Mouse (Mus musculus) c-Kit-positive CD71-positive TER-119-positive erythroid progenitor cells, embryonic 14.5 days (primary cell): Measurements from ENCODE around the gene Ano2.

Source experiments
- DNase-seq: peaks from one replicate; pipeline ENCODE4 v3.0.0-alpha.2; 2013; ENCODE audit warnings: low spot score

Ano2 gene

GRCm38 (mm10) chr6:125914446-125914845, 224.2 kb downstream of the Ano2 start:
- DNase-seq, result no peak

DNA sequence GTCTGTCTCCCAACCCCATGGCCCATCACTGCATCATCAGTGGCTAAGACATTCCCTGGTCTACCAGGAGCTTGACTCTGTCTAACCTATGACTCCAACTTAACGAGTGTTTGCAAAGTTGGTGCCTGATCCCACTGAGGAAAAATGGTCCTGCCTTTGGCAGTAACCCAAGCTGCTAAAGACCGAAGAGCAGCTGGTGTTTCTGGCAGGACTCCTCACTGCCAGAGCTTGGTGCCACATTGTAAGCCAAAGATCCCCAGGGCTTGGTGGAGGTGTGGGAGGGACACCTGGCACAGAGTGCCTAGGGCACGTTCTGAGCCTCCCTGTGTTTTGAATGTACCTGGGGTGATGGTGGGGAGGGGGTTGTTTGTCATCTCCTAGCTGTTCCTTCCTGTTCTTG, 232.5 kb downstream of the Ano2 start:
- DNase-seq, result no peak

DNA sequence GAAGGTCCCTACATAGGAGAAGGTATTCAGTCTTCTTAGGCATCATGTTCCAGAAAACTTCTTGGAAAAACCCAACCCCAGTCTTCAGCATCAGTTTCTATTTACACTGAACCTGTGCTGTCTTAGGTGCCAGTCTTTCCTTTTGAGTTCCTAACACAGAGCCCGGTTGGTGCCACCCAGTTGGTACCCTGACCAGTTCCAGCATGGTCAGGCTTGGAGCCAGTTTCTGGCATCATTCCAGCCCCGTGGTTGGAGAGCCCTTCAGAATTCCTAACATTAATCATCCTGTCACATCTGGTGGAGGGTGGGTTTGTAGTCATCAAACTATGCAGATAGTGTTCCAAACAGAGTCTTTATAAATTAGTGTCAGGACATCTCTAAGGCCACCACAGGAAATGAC, 234.8 kb downstream of the Ano2 start:
- no peak for DNase-seq

DNA sequence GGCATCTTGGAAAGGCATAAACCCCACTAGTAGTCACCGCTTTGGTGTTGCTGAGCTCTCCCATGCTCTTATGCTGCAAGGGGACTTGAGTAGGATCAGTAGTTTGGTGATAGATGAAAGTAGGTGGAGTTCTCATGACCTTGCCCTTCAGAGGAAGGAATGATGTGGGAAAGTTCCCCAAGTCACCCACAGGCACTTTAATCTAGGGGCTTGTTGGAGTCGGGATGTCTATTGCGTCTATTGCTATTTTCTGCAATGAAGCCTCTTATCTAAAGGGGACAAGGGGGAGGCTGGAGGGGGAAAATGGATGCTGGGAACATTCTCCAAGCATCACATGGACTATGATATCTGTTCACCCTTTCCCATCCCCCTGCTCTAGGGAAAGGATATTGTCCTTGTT, 235.6 kb downstream of the Ano2 start:
- no peak for DNase-seq

DNA sequence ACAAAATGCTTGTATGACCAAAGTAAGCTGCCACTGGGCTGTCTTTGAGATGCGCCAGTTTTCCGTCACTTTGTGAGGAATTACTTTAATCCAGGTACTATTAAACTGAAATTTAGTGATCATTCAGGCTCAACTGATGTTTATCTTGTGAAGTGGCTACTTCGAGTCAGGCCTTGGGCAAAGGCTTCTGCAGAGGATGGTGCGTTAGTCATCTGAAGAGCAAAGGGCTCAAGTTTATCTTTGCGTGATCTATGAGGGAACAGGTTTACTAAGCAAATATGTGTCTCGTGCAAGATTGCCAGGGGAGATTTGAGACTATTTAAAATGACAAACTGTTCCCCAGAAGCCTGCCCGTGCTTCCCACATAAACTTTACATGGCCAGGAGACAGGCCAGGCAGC, 241.7 kb downstream of the Ano2 start:
- no peak for DNase-seq

DNA sequence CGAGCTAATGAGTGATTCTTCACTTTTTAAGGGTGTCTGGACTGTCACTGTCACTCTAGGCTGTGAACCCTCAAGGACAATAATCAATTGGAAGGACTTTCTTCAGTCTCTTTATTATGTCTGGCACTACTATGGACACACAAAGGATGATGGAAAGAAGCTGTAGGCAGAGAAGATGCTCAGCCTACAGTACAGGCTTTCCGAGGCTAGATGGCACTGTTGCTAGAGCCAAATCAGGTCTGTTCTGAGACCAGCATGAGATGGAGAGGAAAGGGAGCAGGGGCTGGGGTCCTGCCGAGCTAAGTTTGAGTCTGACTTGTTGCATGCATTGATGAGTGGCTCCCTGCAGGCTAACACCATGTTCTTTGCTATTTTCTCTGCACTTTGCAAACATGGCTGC, 264.7 kb downstream of the Ano2 start:
- no peak for DNase-seq

DNA sequence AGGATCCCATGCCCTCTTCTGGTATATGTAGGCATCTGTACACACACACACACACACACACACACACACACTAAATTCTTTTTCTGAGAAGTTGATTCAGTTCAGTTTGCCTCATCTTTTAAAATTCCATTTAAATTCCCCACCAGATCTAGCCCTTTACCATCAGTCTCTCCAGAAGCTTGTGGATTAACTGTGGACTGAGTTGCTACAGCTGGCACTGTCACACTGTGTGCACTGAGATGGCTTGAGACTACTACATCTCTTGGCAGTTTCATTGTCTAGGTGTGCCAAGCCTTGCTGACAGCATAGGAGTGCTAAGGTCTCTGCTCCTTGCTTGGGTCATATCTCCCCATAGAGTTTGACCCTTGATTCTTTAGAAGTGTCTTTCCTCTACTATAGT, 283.3 kb downstream of the Ano2 start:
- DNase-seq, result no peak

DNA sequence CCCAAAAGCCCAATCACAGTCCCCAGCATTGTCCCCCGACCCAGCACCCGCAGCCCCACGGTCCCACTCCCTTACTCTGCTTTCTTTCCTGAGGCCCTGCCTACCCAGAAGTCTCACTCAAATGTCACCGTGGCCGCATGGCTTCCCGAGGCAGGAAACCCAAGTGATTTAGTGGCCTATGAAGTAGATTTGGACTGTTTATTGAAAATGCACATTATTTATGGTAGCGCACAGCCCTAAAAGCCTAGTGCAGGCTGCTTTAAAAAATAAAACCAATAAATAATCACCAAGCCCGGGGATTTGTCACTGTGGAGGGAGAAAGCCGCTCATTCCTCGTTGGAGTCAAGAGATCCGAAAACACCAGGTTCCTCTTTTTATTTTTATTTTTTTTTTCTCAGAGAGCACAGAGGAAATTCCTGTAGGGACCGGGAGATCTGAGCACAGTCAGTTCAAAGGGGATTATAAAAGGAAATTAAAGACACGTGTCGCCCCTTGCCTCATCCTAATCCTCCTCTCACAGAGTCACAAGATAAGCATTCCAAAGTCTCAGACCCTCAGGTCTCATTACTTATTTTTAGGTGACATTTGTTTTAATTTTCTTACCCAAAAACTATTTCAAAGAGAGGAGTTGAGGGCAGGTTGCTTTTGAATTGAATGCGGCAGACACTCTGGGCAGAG, 285.7 kb downstream of the Ano2 start:
- no peak for DNase-seq

DNA sequence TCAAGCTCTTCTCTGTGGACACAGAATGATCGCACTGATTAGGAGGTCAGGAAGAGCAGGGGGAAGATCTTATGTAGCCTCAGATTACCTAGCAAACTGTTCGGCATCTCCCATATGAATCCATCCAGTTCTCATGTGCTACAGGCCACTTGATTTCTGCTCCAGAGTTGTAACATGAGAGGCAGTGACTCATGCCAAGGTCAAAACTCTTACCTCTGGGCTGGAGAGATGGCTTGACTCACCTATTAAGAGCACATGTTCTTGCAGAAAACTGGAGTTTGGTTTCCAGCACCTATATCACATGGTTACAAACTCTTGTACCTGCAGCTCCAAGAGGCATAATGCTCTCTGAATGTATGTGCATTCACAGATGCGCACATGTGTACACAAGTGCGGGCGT, 289.4 kb downstream of the Ano2 start:
- DNase-seq, result no peak

- no peak for DNase-seq
These were observed 293.8 kb downstream of the Ano2 start for GRCm38 (mm10) chr6:125984050-125984449.

DNA sequence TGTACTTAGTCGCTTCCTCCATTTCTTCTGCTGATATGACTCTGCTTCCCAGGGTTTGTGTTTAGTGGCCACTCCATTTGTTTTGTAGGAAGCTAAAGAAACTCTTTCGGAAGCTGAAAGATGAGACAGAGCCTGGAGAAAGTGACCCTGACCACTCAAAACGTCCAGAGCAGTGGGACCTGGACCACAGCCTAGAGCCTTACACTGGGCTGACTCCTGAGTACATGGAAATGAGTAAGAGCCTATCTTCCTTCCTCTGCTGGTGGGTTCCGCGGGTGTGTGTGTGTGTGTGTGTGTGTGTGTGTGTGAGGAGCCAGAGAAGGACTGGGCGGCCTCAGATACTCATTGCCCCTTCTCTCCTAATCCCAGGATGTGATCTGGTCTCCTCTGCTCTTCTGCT, 302.5 kb downstream of the Ano2 start:
- no peak for DNase-seq

- no peak for DNase-seq
These were observed 311.6 kb downstream of the Ano2 start for GRCm38 (mm10) chr6:126001797-126002196.

DNA sequence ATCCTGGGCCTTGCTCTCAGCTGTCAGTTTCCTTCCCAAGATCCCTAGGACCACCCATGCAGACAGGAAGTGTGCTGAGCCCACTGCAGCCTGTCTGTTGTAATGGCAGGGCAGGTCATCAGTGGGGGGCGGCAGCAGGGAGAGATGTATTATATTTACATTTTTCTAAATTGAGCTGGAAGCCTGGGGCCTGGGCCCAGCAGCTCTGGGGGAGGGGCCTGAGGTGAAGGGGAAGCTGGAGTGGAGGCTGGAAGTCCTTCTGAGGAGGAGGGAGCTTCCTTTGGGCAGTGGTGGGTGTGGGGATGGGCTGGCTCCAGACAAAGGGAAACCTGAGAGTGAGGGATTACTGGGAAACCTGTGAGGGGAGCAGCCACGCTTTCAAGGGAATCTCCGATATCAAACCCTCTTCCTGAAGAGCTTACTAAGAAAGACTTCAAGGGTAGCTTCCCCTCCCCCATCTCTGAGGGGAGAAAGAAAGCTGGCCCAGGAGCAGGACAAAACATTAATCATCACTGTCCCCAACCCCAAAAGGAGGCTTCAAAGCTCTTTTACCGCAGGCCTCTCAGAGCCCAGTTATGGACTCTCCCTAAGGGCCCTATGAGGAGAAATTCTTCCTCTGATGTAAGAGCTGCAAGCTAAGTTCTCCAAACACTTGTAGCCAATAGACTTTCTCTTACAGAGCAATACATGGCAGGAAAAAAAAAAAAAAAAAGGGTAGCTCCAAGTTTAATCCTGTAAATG, 313.0 kb downstream of the Ano2 start:
- no peak for DNase-seq

- DNase-seq, result no peak
These were observed 316.4 kb downstream of the Ano2 start for GRCm38 (mm10) chr6:126006647-126007046.

DNA sequence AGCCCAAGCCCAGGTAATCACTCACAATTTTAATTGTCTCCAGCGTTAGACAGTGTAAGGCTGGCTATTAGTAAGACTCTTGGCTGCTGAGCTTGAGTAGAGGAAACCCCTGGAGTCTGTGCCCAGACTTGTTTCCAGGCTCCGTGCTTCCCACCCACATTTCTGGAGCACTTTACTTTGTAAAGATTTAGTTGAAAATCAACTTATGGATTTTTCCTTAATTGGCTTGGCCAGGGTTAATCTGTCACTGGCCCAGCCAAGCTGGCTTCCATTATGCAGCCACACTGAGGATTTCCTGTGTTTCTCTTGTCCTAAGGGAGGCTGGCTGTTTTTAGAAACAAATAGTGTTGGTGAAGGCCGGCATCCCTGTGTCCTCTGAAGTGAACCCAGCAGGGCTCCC, 318.9 kb downstream of the Ano2 start:
- DNase-seq, result no peak

DNA sequence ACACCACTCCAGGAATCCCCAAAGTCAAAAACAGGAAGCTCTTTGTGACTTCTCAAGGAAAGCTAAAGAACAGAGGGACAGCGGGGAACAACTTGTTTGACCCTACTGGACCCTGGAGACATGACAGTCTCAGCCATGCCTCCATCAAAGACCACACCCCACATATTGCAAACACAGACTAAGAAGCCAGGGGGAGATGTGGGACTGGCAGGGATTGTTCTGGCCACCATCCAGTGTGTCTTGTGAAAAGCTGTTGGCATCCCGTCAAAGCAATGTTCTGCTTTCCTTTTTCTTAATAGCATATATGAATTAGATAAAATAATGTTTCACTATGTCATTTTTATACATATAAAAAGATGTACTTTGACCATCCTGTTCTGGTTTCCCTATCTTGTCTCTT, 326.8 kb downstream of the Ano2 start:
- no peak for DNase-seq

GRCm38 (mm10) chr6:126018411-126018810, 328.2 kb downstream of the Ano2 start:
- no peak for DNase-seq

DNA sequence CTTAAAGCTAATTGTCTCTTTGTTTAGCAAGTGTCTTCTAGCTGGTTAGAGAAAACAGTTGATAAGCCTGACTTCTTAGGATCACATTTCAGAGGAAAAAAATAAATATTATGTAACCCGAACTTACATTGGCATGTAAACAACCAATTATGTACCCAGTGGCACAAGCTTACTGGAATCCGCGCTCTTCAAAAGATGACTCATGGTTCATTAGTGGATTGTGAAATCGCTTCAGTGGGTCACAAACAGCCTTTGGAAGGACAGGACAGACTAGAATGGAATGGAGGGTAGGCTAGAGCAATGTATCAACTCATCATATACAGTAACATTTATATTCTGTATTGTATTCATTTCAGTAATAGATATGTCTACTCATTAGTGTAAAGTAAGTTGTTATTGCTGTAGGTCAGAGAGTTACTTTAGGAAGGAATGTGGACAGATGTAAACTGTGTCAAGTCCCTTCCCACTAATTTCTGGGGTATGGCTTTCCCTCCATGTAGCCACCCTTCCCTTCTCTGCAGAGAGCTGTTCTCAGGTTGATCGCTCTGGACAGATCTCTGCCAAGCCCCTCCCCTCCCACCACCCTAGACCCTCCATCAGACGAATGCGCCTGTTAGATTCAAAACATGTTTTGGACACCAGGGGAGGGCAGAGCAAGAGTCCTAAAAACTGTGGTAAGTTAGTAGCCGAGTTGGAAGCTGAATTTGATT, 343.6 kb downstream of the Ano2 start:
- DNase-seq, result no peak

GRCm38 (mm10) chr6:126034403-126034724, 344.1 kb downstream of the Ano2 start:
- DNase-seq, result no peak

- DNase-seq, result no peak
These were observed 344.5 kb downstream of the Ano2 start for GRCm38 (mm10) chr6:126034728-126035127.

DNA sequence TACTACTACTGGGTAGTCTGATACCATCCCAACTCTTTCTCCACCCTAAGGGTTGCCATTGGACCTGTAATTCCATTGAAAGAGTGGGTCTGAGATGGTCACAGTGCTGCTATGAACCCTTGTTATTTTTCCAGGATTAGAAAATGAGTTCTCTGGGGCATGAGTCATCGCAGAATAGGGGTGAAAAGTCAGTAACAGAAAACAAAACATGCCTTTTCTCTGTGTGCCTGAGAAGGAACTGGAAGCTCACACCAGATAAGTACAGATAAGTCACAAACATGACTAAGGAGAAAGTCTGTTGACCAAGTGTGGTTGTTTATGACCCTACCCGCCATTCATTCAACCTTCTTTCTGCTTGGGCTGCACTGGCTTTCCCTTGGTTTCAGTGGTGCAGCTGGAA, 345.4 kb downstream of the Ano2 start:
- no peak for DNase-seq

GRCm38 (mm10) chr6:126045931-126046330, 355.7 kb downstream of the Ano2 start:
- DNase-seq, result no peak

GRCm38 (mm10) chr6:126048206-126048605, 358.0 kb downstream of the Ano2 start:
- DNase-seq, result no peak
